Mouse (Mus musculus): ENCODE measurements around the gene Acsm4.
"Not testable (repeated sequence)": the region's sequence is repeated elsewhere in the genome, so short reads cannot be mapped to it uniquely, and the experiment has no call there.

Acsm4 gene

DNA sequence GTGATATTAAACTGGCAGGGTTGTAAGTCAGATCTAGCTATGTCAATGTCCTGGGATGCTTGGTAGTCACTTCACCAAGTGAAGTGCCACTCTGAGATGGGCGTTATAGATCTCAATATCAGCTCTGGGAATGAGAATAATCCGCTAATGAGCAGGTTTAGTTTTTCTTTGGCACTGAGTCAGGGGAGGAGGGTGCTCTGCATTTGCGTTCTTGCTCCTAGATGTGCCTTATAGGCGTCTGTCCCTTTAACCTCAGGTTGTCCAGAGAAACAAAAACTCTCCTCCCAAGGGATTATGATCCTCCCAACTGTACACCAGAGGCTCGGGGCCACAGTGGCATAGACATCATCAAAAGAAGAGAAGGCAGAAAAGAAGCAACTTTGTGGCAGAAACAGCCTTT, at the start of gene Acsm4:
Gene Acsm4 (plus strand): TSS at position 301 of the 400 bp plus-strand sequence.
- no peak for DNase-seq

GRCm38 (mm10) chr7:119642307-119642706, 47.5 kb upstream of the Acsm4 start:
- DNase-seq = no peak

DNA sequence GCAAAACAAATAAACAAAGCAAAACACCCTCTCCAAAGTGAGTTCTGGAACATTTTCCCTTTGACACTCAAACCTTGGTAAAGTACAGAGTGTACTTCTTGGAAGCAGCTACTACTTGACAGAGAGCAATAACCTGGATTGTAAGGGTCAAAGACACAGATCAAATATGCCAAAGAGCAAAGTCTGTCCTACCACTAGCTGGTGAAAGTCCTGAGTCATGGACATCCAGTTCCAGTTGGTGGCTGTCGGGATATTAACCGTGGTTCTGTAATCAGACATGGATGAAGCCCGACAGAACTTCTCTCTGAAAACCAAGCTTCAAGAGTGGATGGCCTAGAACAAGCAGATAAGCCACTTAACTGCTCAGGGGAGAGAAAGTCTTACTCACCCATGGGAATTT, 21.9 kb upstream of the Acsm4 start:
- no peak for DNase-seq

DNA sequence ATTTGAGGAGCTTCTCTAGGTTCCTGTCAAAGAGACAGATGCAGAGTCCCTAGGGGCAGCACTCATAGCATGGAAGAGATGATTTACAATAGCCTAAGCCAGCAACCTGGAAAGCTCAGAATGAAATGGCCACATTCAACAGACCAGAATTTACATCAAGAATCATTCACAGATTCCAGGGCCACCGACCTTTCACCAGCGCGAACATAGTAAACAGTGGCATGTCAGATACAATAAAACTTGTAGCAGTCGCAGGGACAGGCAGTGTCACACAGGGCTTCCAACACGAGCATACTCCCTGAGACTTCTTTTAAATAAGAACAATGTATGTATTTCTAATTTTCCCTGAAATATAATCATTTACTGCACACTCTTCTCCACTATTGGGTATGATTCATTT, 19.4 kb upstream of the Acsm4 start:
- no peak for DNase-seq

DNA sequence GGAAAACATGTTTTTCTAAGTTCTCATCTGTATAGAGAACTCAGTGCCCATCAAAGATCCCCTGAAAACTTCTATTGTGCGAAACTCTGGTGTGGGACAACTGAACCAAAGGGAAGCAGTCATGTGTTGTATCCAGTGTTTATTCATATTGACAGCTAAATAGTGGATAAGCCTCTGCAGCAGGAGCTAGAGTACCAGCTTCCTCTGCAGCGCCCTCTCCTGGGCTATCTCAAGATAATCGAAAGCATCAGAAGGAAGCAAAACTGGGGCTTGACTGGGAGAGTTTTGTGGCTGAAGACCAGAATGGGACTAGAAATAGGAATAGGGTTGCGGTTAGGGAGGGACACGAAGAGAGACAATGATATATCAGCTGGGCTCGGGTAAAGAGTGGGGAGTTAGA, 18.9 kb upstream of the Acsm4 start:
- peak; percentile 4 for DNase-seq

GRCm38 (mm10) chr7:119673465-119673864, 16.4 kb upstream of the Acsm4 start:
- peak; percentile 28 for DNase-seq

- no peak for DNase-seq
These were observed 9.7 kb upstream of the Acsm4 start for GRCm38 (mm10) chr7:119680107-119680506.

GRCm38 (mm10) chr7:119682699-119683098, 7.1 kb upstream of the Acsm4 start:
- no peak for DNase-seq

GRCm38 (mm10) chr7:119692302-119692701, 2.5 kb downstream of the Acsm4 start:
- DNase-seq = no peak

DNA sequence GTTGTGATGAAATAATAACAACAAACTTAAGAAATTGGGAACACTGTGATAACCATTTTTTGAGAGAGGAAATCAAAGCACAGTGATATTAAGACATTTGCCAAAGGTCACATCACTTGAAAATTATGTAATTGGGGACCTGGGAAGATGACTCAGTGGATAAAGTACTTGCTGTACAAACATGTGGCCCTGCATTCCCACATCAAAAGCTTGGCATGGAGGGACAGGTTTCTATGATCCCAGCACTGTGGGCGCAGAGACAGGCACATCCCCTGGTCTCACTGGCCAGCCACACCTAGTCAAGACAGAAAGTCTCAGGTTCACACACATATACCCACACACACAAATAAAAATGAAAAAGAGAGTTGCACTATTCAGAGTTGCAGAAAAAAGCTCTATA, 5.1 kb downstream of the Acsm4 start:
- DNase-seq = no peak

- no peak for DNase-seq
These were observed 24.3 kb downstream of the Acsm4 start for GRCm38 (mm10) chr7:119714111-119714510.

DNA sequence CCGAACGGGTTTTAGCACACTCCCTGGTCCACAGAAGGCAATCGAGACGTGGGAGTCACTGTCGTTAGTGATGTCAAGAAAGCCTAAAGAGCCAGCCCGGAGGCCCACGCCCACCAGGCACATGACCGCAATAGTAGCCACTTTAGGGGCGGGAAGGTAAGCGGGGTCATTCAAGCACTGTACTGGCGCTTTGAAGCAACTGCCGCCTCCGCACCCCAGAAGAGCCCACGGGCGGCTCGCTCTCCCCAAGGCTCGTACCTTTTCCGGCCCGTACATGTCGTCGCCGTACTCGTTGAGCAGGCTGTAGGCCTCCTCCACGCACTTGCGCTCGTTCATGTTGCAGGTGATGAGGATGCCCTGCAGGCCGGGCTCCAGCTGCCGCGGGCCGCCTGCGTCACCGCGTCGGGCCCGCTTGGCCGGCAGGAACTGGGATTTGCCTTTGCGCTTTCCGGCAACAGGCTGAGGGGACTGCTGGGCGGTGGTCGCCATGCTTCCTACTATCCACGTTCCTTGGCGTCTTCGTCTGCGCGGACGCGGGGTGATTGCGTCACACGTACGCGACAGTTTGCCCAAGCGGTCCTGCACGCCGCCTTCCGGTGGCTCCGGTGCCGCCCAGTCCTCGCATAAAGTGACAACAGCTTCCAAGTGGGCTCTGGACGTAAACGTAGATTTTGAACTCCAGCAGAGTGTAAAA, 30.6 kb downstream of the Acsm4 start, which contains the start of gene Thumpd1:
Gene Thumpd1 (minus strand): TSS at position 546 of the 694 bp plus-strand sequence.
- peak; percentile 94 for DNase-seq

GRCm38 (mm10) chr7:119720947-119721310, 31.1 kb downstream of the Acsm4 start:
- peak; percentile 6 for DNase-seq

- no peak for DNase-seq
These were observed 37.8 kb downstream of the Acsm4 start for GRCm38 (mm10) chr7:119727621-119728020.

- peak; percentile 37 for DNase-seq
These were observed 41.4 kb downstream of the Acsm4 start for GRCm38 (mm10) chr7:119731262-119731661.

DNA sequence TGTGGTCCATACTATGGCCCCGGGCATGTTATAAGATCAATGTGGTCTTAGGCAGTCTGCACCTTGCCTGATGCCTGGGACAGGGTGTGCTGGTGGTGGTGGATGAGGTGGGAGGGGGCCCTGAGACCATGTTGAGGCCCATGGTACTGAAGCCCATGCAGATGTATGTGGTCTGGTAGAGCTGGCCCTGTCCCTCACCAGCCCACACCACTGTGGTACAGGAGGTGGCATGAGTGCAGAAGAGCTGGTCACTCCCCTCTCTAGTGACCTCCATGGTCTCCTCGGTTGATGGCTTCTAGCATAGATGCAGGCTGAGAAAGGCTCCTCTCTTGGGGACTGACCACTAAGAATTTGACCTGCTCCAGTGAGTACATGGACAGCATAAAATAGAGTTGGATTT, 49.1 kb downstream of the Acsm4 start:
- no peak for DNase-seq

DNA sequence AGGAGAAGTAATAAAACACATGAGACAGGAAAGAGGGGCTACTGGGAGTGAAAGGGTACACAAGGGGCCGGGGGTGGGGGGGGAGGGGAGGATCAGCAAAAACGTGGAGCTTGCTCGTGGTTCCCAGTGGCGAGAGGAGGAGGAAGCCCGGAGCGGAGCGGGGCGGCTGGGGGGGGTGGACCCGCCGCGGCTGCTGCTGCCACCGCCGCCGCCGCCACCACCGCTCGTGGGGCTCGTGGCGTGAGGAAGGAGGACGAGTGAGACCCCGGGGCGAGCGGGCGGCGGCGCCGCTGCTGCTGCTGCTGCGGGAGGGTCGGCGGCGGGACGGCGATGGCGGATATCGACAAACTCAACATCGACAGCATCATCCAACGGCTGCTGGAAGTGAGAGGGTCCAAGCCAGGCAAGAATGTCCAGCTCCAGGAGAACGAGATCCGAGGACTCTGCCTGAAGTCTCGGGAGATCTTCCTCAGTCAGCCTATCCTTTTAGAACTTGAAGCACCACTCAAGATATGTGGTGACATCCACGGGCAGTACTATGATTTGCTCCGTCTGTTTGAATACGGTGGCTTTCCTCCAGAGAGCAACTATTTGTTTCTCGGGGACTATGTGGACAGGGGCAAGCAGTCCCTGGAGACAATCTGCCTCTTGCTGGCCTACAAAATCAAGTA, 50.1 kb downstream of the Acsm4 start:
- DNase-seq = not testable (repeated sequence)

GRCm38 (mm10) chr7:119744321-119744720, 54.5 kb downstream of the Acsm4 start:
- peak; percentile 22 for DNase-seq

DNA sequence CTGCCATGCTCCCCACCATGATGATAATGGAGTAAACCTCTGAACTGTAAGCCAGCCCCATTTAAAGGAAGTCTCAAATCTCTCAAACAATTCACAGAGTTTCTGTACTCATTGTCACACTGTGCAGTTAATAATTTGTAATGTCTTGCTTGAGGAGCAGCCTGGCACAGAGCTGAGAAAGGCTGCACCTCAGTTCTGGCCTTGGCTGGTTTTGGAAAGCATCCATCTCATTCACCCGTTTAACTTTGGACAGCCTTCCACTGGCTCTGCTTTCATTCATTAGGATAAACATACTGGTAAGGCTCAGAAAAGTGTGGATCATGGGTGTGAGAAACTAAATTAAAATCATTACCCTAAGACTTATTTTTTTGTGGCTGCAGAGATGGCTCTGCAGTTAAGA, 56.0 kb downstream of the Acsm4 start:
- no peak for DNase-seq

DNA sequence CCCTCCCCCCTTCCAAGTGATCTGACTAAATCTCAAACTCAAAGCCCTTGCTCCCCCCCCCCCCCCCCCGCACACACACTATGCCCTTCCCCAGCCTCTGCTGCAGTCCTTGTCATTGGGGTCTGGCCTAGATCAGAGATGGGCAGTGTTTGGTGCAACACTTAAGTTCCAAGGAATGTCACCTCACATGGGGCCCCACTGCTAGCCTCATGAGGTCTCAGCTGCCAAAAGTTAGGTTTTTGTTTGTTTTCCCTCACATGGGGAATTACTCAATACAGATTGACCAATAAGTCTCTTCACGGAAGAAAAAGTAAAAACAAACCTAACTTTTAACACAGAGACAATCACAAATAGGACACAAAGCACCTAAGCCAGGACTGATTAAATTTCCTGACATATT, 58.9 kb downstream of the Acsm4 start:
- no peak for DNase-seq

DNA sequence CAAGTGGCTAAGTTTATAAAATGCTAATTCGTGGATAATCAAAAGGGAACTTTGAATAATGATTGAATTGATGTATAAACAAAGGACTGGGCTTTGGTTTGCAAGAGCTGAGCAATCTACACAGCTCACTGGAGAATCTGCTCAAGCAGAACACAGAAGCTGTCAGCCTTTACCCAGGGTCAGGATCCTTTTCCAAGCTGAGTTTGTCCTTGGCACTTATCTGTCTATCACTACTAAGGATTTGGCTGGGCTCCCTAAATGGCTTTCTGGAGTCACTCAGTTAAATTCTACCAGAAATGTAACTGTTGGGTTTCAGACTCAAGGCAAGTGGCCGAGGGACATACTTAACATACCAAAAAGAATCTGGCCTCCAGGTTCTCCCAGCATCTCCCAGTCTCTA, 60.1 kb downstream of the Acsm4 start:
- DNase-seq = no peak

GRCm38 (mm10) chr7:119753696-119754095, 63.9 kb downstream of the Acsm4 start:
- DNase-seq = no peak

GRCm38 (mm10) chr7:119760527-119760951, 70.7 kb downstream of the Acsm4 start, which contains the start of gene Acsm3:
Gene Acsm3, plus strand, starts transcription at chr7:119760923.
- no peak for DNase-seq

GRCm38 (mm10) chr7:119762166-119762697, 72.4 kb downstream of the Acsm4 start:
- DNase-seq = no peak
